Comparison of ENCODE assay signal across 25 mouse cellular contexts in genomic region chr8:46726383-46726782, GRCm38 (mm10).
"Had no signal": no experiment of that assay in that cellular context is flagged by ENCODE, and none has a peak within 500 bp of the region (broad histone marks: within the 10 kb centered on the region; RNA-seq: fewer than 3 reads in every experiment).

No protein-coding gene starts in this region.

- H3K9me3 ChIP-seq: heart, embryonic 13.5 days; heart, embryonic 15.5 days; hindbrain, embryonic 13.5 days; hindbrain, embryonic 15.5 days; kidney, embryonic 15.5 days; limb, embryonic 15.5 days; liver, embryonic 12.5 days had no signal

- H3K27me3 ChIP-seq: heart, embryonic 13.5 days; heart, embryonic 15.5 days; hindbrain, embryonic 15.5 days; kidney, embryonic 15.5 days; limb, embryonic 15.5 days; liver, embryonic 12.5 days had no signal

- H3K36me3 ChIP-seq: heart, embryonic 13.5 days; heart, embryonic 15.5 days; hindbrain, embryonic 13.5 days; hindbrain, embryonic 15.5 days; kidney, embryonic 15.5 days; limb, embryonic 15.5 days; liver, embryonic 12.5 days had no signal

- DNase-seq: gastrocnemius, postnatal 14 days; gastrocnemius, postnatal 36 days; heart, adult 11 months; heart, adult 2 months; heart, postnatal 14 days; heart, postnatal 36 days; kidney, adult 11 months; kidney, adult 2 months; kidney, adult 9 months; kidney, postnatal 14 days; kidney, postnatal 4 days had no signal

- H3K4me3 ChIP-seq: heart, adult 2 months; heart, embryonic 13.5 days; heart, embryonic 15.5 days; hindbrain, embryonic 13.5 days; hindbrain, embryonic 15.5 days; kidney, embryonic 15.5 days; layer of hippocampus, adult 2 months; left cerebral cortex, adult 2 months; limb, embryonic 15.5 days; liver, embryonic 12.5 days had no signal

- H3K4me1 ChIP-seq: heart, embryonic 13.5 days; heart, embryonic 15.5 days; hindbrain, embryonic 13.5 days; hindbrain, embryonic 15.5 days; limb, embryonic 15.5 days had no signal

- H3K27ac ChIP-seq: heart, adult 2 months; heart, embryonic 13.5 days; heart, embryonic 15.5 days; hindbrain, embryonic 13.5 days; hindbrain, embryonic 15.5 days; hindbrain, postnatal 0 days; kidney, embryonic 15.5 days; kidney, postnatal 0 days; layer of hippocampus, adult 2 months; left cerebral cortex, adult 2 months; limb, embryonic 15.5 days; liver, embryonic 12.5 days; liver, embryonic 14.5 days had no signal

- H3K4me2 ChIP-seq: heart, embryonic 11.5 days; heart, embryonic 13.5 days; heart, embryonic 15.5 days; hindbrain, embryonic 13.5 days; hindbrain, embryonic 15.5 days; kidney, embryonic 15.5 days; limb, embryonic 15.5 days; liver, embryonic 12.5 days had no signal

- H3K9ac ChIP-seq: heart, embryonic 13.5 days; heart, embryonic 15.5 days; hindbrain, embryonic 13.5 days; hindbrain, embryonic 15.5 days; kidney, embryonic 15.5 days; limb, embryonic 15.5 days; liver, embryonic 12.5 days; liver, embryonic 14.5 days had no signal

- ATAC-seq: hindbrain, postnatal 0 days; intestine, embryonic 16.5 days; liver, embryonic 12.5 days had no signal
